ENCODE assay signal across 32 mouse cellular contexts in genomic region chr5:77073794-77074193, GRCm38 (mm10). TPM values are rescaled to one million over a fixed set of nuclear protein-coding genes. Genes with fewer than 3 reads are reported as not detected.
"Had no signal": no experiment of that assay in that cellular context is flagged by ENCODE, and none has a peak within 500 bp of the region (broad histone marks: within the 10 kb centered on the region; RNA-seq: fewer than 3 reads in every experiment).

No protein-coding gene starts in this region.

- H3K27ac ChIP-seq: heart, adult 2 months; heart, embryonic 10.5 days; hindbrain, embryonic 13.5 days; hindbrain, embryonic 15.5 days; hindbrain, postnatal 0 days; kidney, embryonic 15.5 days; kidney, postnatal 0 days; limb, embryonic 13.5 days; liver, embryonic 12.5 days; liver, embryonic 14.5 days had no signal

- H3K27me3 ChIP-seq: heart, embryonic 13.5 days; heart, embryonic 15.5 days; hindbrain, embryonic 13.5 days; hindbrain, embryonic 15.5 days; kidney, embryonic 15.5 days; limb, embryonic 13.5 days; limb, embryonic 15.5 days; liver, embryonic 12.5 days had no signal

- ATAC-seq: hindbrain, postnatal 0 days; intestine, embryonic 16.5 days; liver, embryonic 12.5 days had no signal

- H3K4me2 ChIP-seq: heart, embryonic 13.5 days; heart, embryonic 15.5 days; hindbrain, embryonic 13.5 days; hindbrain, embryonic 15.5 days; kidney, embryonic 15.5 days; limb, embryonic 13.5 days; limb, embryonic 15.5 days; liver, embryonic 12.5 days had no signal

- H3K9ac ChIP-seq: heart, embryonic 13.5 days; heart, embryonic 15.5 days; hindbrain, embryonic 13.5 days; hindbrain, embryonic 15.5 days; kidney, embryonic 15.5 days; limb, embryonic 13.5 days; limb, embryonic 15.5 days; liver, embryonic 12.5 days; liver, embryonic 14.5 days had no signal

- DNase-seq: gastrocnemius, postnatal 14 days; gastrocnemius, postnatal 36 days; heart, adult 11 months; heart, adult 2 months; heart, postnatal 36 days; kidney, adult 11 months; kidney, adult 2 months; kidney, adult 9 months; kidney, postnatal 14 days; kidney, postnatal 36 days; layer of hippocampus, adult 9-11 months; layer of hippocampus, postnatal 36 days had no signal

- H3K9me3 ChIP-seq: heart, embryonic 10.5 days; heart, embryonic 15.5 days; hindbrain, embryonic 13.5 days; hindbrain, embryonic 15.5 days; kidney, embryonic 15.5 days; limb, embryonic 13.5 days; limb, embryonic 15.5 days; liver, embryonic 12.5 days had no signal

- H3K4me1 ChIP-seq: heart, embryonic 10.5 days; hindbrain, embryonic 13.5 days; hindbrain, embryonic 15.5 days; kidney, embryonic 15.5 days; limb, embryonic 13.5 days; liver, embryonic 12.5 days had no signal

- H3K4me3 ChIP-seq: heart, adult 2 months; heart, embryonic 10.5 days; heart, embryonic 13.5 days; heart, embryonic 15.5 days; hindbrain, embryonic 13.5 days; hindbrain, embryonic 15.5 days; kidney, embryonic 15.5 days; limb, embryonic 13.5 days; limb, embryonic 15.5 days; liver, embryonic 12.5 days had no signal

- H3K36me3 ChIP-seq: heart, embryonic 10.5 days; heart, embryonic 13.5 days; heart, embryonic 15.5 days; hindbrain, embryonic 13.5 days; hindbrain, embryonic 15.5 days; kidney, embryonic 15.5 days; limb, embryonic 13.5 days; limb, embryonic 15.5 days; liver, embryonic 12.5 days had no signal

RNA-seq across cellular contexts. Expression of gene Hopx, which starts 41.1 kb away (rescaled TPM):
- polyA plus RNA-seq: liver, embryonic 12.5 days had no signal

RNA-seq across cellular contexts. Expression of gene Thegl, which starts 58.0 kb away (rescaled TPM):
- total RNA-seq: gastrocnemius, adult 18-20 months; gastrocnemius, adult 8-10 months; gastrocnemius, postnatal 14 days; gastrocnemius, postnatal 36 days; heart, adult 2 months; heart, postnatal 36 days; hematopoietic stem cell, adult 5-6 weeks; liver, adult 2 months had no signal
- polyA plus RNA-seq: heart, embryonic 15.5 days; hindbrain, embryonic 11.5 days; kidney, adult 2 months; kidney, embryonic 15.5 days; large intestine, adult 2 months; limb, embryonic 11.5 days; limb, embryonic 13.5 days; liver, adult 2 months had no signal
